Mouse (Mus musculus): ENCODE results near the gene Arhgef3. TPM values are rescaled to one million over a fixed set of nuclear protein-coding genes. Genes with fewer than 3 reads are reported as not detected.
A peak's percentile ranks its signal among the peaks of the same experiment; 100 is the strongest.

Gene Arhgef3
- polyA plus RNA-seq, 1 experiment, result 40.2 TPM

GRCm38 (mm10) chr14:27249121-27249520 is 134.4 kb downstream of the Arhgef3 start:
- DNase-seq (ENCODE audit: extremely low spot score in 1 of 2, low spot score in 1 of 2), result peak in 1 of 2 experiments; percentile 24

- no peak for DNase-seq (ENCODE audit: extremely low spot score in 1 of 2, low spot score in 1 of 2)
Measured at GRCm38 (mm10) chr14:27250281-27250789, 135.6 kb downstream of the Arhgef3 start.

GRCm38 (mm10) chr14:27253391-27253790 is 138.7 kb downstream of the Arhgef3 start:
- DNase-seq (ENCODE audit: extremely low spot score in 1 of 2, low spot score in 1 of 2), result no peak

GRCm38 (mm10) chr14:27262349-27262748 is 147.7 kb downstream of the Arhgef3 start:
- no peak for DNase-seq (ENCODE audit: extremely low spot score in 1 of 2, low spot score in 1 of 2)

- DNase-seq (ENCODE audit: extremely low spot score in 1 of 2, low spot score in 1 of 2), result no peak
Measured at GRCm38 (mm10) chr14:27266601-27267000, 151.9 kb downstream of the Arhgef3 start.

- no peak for DNase-seq (ENCODE audit: extremely low spot score in 1 of 2, low spot score in 1 of 2)
Measured at GRCm38 (mm10) chr14:27268137-27268536, 153.4 kb downstream of the Arhgef3 start.

GRCm38 (mm10) chr14:27268986-27269700 is 154.4 kb downstream of the Arhgef3 start:
- peak; percentile 59 to 76 for DNase-seq (ENCODE audit: extremely low spot score in 1 of 2, low spot score in 1 of 2)

GRCm38 (mm10) chr14:27269836-27270235 is 155.1 kb downstream of the Arhgef3 start:
- peak; percentile 89 for DNase-seq (ENCODE audit: extremely low spot score in 1 of 2, low spot score in 1 of 2)

- DNase-seq (ENCODE audit: extremely low spot score in 1 of 2, low spot score in 1 of 2), result no peak
Measured at GRCm38 (mm10) chr14:27270466-27270865, 155.8 kb downstream of the Arhgef3 start.

- DNase-seq (ENCODE audit: extremely low spot score in 1 of 2, low spot score in 1 of 2), result no peak
Measured at GRCm38 (mm10) chr14:27271371-27272071, 156.8 kb downstream of the Arhgef3 start.

- no peak for DNase-seq (ENCODE audit: extremely low spot score in 1 of 2, low spot score in 1 of 2)
Measured at GRCm38 (mm10) chr14:27272072-27272834, 157.6 kb downstream of the Arhgef3 start.

GRCm38 (mm10) chr14:27272835-27273138 is 158.1 kb downstream of the Arhgef3 start:
- no peak for DNase-seq (ENCODE audit: extremely low spot score in 1 of 2, low spot score in 1 of 2)

- DNase-seq (ENCODE audit: extremely low spot score in 1 of 2, low spot score in 1 of 2), result no peak
Measured at GRCm38 (mm10) chr14:27273169-27273568, 158.5 kb downstream of the Arhgef3 start.

- DNase-seq (ENCODE audit: extremely low spot score in 1 of 2, low spot score in 1 of 2), result no peak
Measured at GRCm38 (mm10) chr14:27277259-27277658, 162.6 kb downstream of the Arhgef3 start.

GRCm38 (mm10) chr14:27280201-27280890 is 165.6 kb downstream of the Arhgef3 start:
- no peak for DNase-seq (ENCODE audit: extremely low spot score in 1 of 2, low spot score in 1 of 2)

- DNase-seq (ENCODE audit: extremely low spot score in 1 of 2, low spot score in 1 of 2), result no peak
Measured at GRCm38 (mm10) chr14:27283956-27284355, 169.3 kb downstream of the Arhgef3 start.

- DNase-seq (ENCODE audit: extremely low spot score in 1 of 2, low spot score in 1 of 2), result no peak
Measured at GRCm38 (mm10) chr14:27286202-27286601, 171.5 kb downstream of the Arhgef3 start.

GRCm38 (mm10) chr14:27289053-27289452 is 174.4 kb downstream of the Arhgef3 start:
- DNase-seq (ENCODE audit: extremely low spot score in 1 of 2, low spot score in 1 of 2), result no peak

- DNase-seq (ENCODE audit: extremely low spot score in 1 of 2, low spot score in 1 of 2), result no peak
Measured at GRCm38 (mm10) chr14:27292101-27292500, 177.4 kb downstream of the Arhgef3 start.

GRCm38 (mm10) chr14:27295821-27296220 is 181.1 kb downstream of the Arhgef3 start:
- DNase-seq (ENCODE audit: extremely low spot score in 1 of 2, low spot score in 1 of 2), result no peak

GRCm38 (mm10) chr14:27296987-27297386 is 182.3 kb downstream of the Arhgef3 start:
- no peak for DNase-seq (ENCODE audit: extremely low spot score in 1 of 2, low spot score in 1 of 2)

Measured in frontal cortex, adult 2 months (tissue).